Mouse (Mus musculus): ENCODE results near the gene Tgfb2. TPM values are rescaled to one million over a fixed set of nuclear protein-coding genes. Genes with fewer than 3 reads are reported as not detected.

The Tgfb2 gene
- polyA plus RNA-seq, 1 experiment from 2014 or later: 21.5 TPM

- H3K27ac ChIP-seq (ENCODE audit: low read depth): no peak overlapping the region
- DNase-seq (ENCODE audit: low spot score): no peak
- H3K4me3 ChIP-seq (ENCODE audit: low read depth, low read length): no peak overlapping the region
- H3K36me3 ChIP-seq (ENCODE audit: control insufficient read depth, insufficient read depth, low read length): peaks cover 39% of the 10 kb centered on the region
- WGBS: 84% methylated on average over 9 of the region's 9 CpGs
- H3K4me1 ChIP-seq (replicated peaks; ENCODE audit: control insufficient read depth, insufficient read depth, low read length): 0 out of 2 replicates have a peak, but pooled peaks cover 4% of the 10 kb centered on the region
- no peak for ATAC-seq (replicated peaks; ENCODE audit: low FRiP score, low TSS enrichment, low read depth)
- no peak overlapping the region for H3K9ac ChIP-seq (ENCODE audit: low read length)
- no peaks in the 10 kb centered on the region for H3K9me3 ChIP-seq (ENCODE audit: control insufficient read depth, low read length)
- no peak overlapping the region for H3K4me2 ChIP-seq (ENCODE audit: low read length)
- no peaks in the 10 kb centered on the region for H3K27me3 ChIP-seq (replicated peaks; ENCODE audit: control insufficient read depth, insufficient read depth, low read length)
Observed at GRCm38 (mm10) chr1:186722299-186722698, 16.5 kb upstream of the Tgfb2 start.

DNA sequence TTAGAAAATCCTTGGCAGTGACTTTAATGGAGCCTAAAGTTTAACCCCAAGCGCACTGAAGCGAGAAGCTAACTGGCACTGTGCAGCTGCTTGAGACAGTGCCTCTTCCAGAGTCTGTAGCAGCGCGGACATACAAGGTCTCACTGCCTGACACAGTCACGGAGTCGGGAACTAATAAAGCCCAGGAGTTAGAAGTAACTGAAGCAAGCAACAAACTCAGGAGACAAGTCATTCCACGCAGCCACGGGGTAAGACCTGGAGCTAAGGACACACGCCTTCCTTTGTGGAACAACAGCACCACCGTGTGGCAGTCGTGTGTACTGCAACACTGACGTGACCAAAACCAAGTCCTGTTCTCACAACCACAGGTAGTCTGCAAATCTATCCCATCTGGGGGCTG lies 16.1 kb upstream of the Tgfb2 start:
- H3K36me3 ChIP-seq (ENCODE audit: control insufficient read depth, insufficient read depth, low read length): peaks cover 43% of the 10 kb centered on the region
- 0 out of 2 replicates have a peak, but pooled peaks cover 4% of the 10 kb centered on the region for H3K4me1 ChIP-seq (replicated peaks; ENCODE audit: control insufficient read depth, insufficient read depth, low read length)
- H3K27ac ChIP-seq (ENCODE audit: low read depth): no peak overlapping the region
- H3K4me3 ChIP-seq (ENCODE audit: low read depth, low read length): no peak overlapping the region
- peak; percentile 98 for DNase-seq (ENCODE audit: low spot score)
- peak; percentile 62 for ATAC-seq (replicated peaks; ENCODE audit: low FRiP score, low TSS enrichment, low read depth)
- H3K9ac ChIP-seq (ENCODE audit: low read length): no peak overlapping the region
- H3K27me3 ChIP-seq (replicated peaks; ENCODE audit: control insufficient read depth, insufficient read depth, low read length): no peaks in the 10 kb centered on the region
- no peaks in the 10 kb centered on the region for H3K9me3 ChIP-seq (ENCODE audit: control insufficient read depth, low read length)
- H3K4me2 ChIP-seq (ENCODE audit: low read length): no peak overlapping the region
- WGBS: 30% methylated on average over 12 of the region's 12 CpGs

DNA sequence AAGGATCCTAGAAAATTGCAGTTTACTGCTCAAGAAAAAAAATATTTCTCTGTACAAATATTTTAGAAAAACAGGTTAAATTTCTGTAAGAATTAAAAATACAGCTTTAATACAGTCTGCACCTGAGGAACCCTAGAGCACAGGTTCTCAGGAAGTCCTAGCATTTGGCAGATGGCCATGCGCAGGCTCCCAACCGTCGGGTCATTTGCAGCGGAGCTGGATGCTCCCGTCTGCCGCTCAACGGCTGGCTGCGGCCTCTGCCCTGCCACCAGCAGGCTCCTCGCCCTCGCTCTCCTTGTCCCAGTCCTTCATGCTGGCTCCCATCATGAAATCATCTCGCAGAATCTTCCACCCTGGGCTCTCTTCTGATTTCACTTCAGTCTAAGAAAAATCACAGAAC lies 15.4 kb upstream of the Tgfb2 start:
- Histone ChIP-seq H3K27me3 (replicated peaks; ENCODE audit: control insufficient read depth, insufficient read depth, low read length) (no peaks in the 10 kb centered on the region), H3K9ac (ENCODE audit: low read length) (no peak overlapping the region), H3K36me3 (ENCODE audit: control insufficient read depth, insufficient read depth, low read length) (peaks cover 45% of the 10 kb centered on the region), H3K4me1 (replicated peaks; ENCODE audit: control insufficient read depth, insufficient read depth, low read length) (0 out of 2 replicates have a peak, but pooled peaks cover 2% of the 10 kb centered on the region), H3K9me3 (ENCODE audit: control insufficient read depth, low read length) (no peaks in the 10 kb centered on the region), H3K4me3 (ENCODE audit: low read depth, low read length) (no peak overlapping the region), H3K27ac (ENCODE audit: low read depth) (no peak overlapping the region), H3K4me2 (ENCODE audit: low read length) (no peak overlapping the region)
- 96% methylated on average over 11 of the region's 11 CpGs for WGBS
- no peak for ATAC-seq (replicated peaks; ENCODE audit: low FRiP score, low TSS enrichment, low read depth)
- no peak for DNase-seq (ENCODE audit: low spot score)

DNA sequence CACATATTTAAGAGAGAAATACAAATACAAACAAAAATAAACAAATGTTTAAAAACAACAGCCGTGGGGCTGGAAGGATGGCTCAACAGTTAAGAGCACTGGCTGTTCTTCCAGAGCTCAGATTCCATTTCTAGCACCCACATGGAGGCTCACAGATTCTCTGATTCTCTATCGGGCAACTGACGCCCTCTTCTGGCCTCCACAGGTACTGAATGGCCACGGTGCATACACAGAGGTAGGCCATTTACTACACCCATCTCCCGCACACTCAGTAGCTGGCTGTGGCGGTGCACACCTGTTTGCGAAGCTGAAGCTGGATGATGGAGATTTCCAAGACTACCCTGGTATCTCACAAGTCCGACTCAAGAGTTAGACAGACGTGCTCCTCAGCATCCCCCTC lies 13.9 kb upstream of the Tgfb2 start:
- Histone ChIP-seq H3K4me2 (ENCODE audit: low read length) (no peak overlapping the region), H3K36me3 (ENCODE audit: control insufficient read depth, insufficient read depth, low read length) (peaks cover 46% of the 10 kb centered on the region), H3K27me3 (replicated peaks; ENCODE audit: control insufficient read depth, insufficient read depth, low read length) (no peaks in the 10 kb centered on the region), H3K4me1 (replicated peaks; ENCODE audit: control insufficient read depth, insufficient read depth, low read length) (no peaks in the 10 kb centered on the region), H3K27ac (ENCODE audit: low read depth) (no peak overlapping the region), H3K9me3 (ENCODE audit: control insufficient read depth, low read length) (no peaks in the 10 kb centered on the region), H3K9ac (ENCODE audit: low read length) (no peak overlapping the region), H3K4me3 (ENCODE audit: low read depth, low read length) (no peak overlapping the region)
- DNase-seq (ENCODE audit: low spot score) (no peak), ATAC-seq (replicated peaks; ENCODE audit: low FRiP score, low TSS enrichment, low read depth) (no peak)
- WGBS: 88% methylated on average over 9 of the region's 9 CpGs

DNA sequence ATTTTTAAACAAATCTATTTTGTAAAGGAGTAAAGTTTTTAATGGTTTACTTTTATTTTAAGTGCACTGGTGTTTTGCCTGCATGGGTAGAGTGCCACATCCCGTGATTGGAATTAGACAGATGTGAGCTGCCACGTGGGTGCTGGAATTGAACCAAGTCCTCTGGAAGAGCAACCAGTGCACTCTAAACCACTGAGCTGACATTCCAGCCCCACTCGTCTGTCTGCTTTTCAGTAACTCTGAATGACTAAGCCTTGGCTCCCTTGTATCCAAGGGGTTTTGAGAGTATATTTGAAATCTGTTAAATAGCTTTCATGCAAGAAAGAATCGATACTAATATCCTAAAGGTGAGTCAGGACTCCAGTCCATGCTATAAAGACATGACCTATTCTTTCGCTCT lies 13.1 kb upstream of the Tgfb2 start:
- no peak overlapping the region for H3K9ac ChIP-seq (ENCODE audit: low read length)
- peaks cover 45% of the 10 kb centered on the region for H3K36me3 ChIP-seq (ENCODE audit: control insufficient read depth, insufficient read depth, low read length)
- no peaks in the 10 kb centered on the region for H3K27me3 ChIP-seq (replicated peaks; ENCODE audit: control insufficient read depth, insufficient read depth, low read length)
- H3K9me3 ChIP-seq (ENCODE audit: control insufficient read depth, low read length): no peaks in the 10 kb centered on the region
- DNase-seq (ENCODE audit: low spot score): no peak
- H3K4me2 ChIP-seq (ENCODE audit: low read length): no peak overlapping the region
- H3K4me3 ChIP-seq (ENCODE audit: low read depth, low read length): no peak overlapping the region
- no peaks in the 10 kb centered on the region for H3K4me1 ChIP-seq (replicated peaks; ENCODE audit: control insufficient read depth, insufficient read depth, low read length)
- no peak for ATAC-seq (replicated peaks; ENCODE audit: low FRiP score, low TSS enrichment, low read depth)
- WGBS: 83% methylated on average over 5 of the region's 5 CpGs
- no peak overlapping the region for H3K27ac ChIP-seq (ENCODE audit: low read depth)

DNA sequence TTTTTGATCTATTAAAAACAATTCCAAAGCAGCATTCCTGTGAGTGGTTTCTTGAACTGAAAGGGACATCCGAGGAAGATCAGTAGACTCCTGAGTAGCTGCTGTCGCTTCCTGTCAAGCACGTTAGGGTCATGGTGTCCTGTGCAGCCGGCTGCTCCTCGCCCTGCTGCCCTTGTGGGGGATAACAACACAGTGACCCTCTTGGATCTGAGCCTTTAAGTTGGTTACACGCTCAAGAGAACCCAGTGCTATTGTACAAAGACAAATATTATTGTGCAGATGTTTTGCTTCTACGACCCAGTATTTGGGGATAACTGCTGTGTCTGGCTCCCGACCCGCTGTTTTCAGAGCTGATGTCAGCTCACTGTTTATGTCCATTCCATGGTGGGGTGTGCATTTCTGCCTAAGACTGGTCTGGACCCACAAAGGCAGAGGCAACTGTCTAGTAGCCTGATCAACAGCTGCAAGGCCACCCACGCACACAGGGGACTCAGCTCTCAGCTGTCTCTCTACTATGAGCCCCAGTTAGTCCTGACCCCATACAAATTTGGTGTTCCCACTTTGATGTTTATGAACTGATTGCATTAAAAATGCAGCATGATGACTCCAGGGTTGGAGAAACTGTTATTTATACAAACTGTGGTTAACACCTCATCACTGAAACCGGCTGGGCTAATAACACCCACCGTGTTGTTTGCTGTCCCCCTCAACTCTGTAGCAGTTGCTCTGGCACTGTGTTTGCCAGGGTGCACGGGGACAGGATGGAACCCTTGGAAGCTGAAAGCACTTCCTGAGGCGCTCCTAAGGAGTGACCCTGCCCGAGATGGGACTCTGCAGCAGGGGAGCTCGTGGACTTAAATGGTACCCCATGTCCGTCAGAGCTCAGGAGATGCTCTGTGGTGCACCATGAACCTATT lies 9.4 kb upstream of the Tgfb2 start:
- no peak overlapping the region for H3K9ac ChIP-seq (ENCODE audit: low read length)
- no peaks in the 10 kb centered on the region for H3K4me1 ChIP-seq (replicated peaks; ENCODE audit: control insufficient read depth, insufficient read depth, low read length)
- H3K27ac ChIP-seq (ENCODE audit: low read depth): no peak overlapping the region
- no peak for ATAC-seq (replicated peaks; ENCODE audit: low FRiP score, low TSS enrichment, low read depth)
- H3K36me3 ChIP-seq (ENCODE audit: control insufficient read depth, insufficient read depth, low read length): peaks cover 32% of the 10 kb centered on the region
- DNase-seq (ENCODE audit: low spot score): no peak
- H3K4me2 ChIP-seq (ENCODE audit: low read length): no peak overlapping the region
- 70% methylated on average over 17 of the region's 17 CpGs for WGBS
- no peak overlapping the region for H3K4me3 ChIP-seq (ENCODE audit: low read depth, low read length)
- H3K27me3 ChIP-seq (replicated peaks; ENCODE audit: control insufficient read depth, insufficient read depth, low read length): no peaks in the 10 kb centered on the region
- no peaks in the 10 kb centered on the region for H3K9me3 ChIP-seq (ENCODE audit: control insufficient read depth, low read length)

DNA sequence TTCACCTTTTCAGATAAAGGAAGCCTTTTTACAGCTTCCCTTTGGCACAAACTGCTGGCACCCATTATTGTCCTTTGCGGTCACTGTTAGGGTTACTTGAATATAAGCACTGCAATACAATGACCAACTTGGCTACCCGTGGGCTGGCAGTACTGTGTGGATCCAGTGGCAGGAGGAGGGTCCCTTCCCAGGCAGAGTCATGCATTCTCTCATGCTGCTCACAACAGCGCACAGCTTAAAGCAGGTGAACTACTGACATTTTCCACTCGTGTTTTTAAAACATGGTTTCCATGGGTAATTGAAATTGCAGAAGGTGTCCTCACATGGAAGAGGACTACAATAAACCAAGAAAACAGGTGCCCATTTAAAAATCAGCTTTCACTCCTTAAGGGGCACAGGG lies 8.4 kb upstream of the Tgfb2 start:
- H3K9ac ChIP-seq (ENCODE audit: low read length): no peak overlapping the region
- H3K4me1 ChIP-seq (replicated peaks; ENCODE audit: control insufficient read depth, insufficient read depth, low read length): no peaks in the 10 kb centered on the region
- no peaks in the 10 kb centered on the region for H3K27me3 ChIP-seq (replicated peaks; ENCODE audit: control insufficient read depth, insufficient read depth, low read length)
- no peaks in the 10 kb centered on the region for H3K9me3 ChIP-seq (ENCODE audit: control insufficient read depth, low read length)
- no peak for ATAC-seq (replicated peaks; ENCODE audit: low FRiP score, low TSS enrichment, low read depth)
- no peak overlapping the region for H3K4me3 ChIP-seq (ENCODE audit: low read depth, low read length)
- WGBS: 80% methylated on average over 4 of the region's 4 CpGs
- H3K4me2 ChIP-seq (ENCODE audit: low read length): no peak overlapping the region
- no peak overlapping the region for H3K27ac ChIP-seq (ENCODE audit: low read depth)
- peaks cover 23% of the 10 kb centered on the region for H3K36me3 ChIP-seq (ENCODE audit: control insufficient read depth, insufficient read depth, low read length)
- no peak for DNase-seq (ENCODE audit: low spot score)

- H3K4me3 ChIP-seq (ENCODE audit: low read depth, low read length): no peak overlapping the region
- under 1% methylated on average over 3 of the region's 3 CpGs for WGBS
Observed at GRCm38 (mm10) chr1:186712802-186713471, 7.1 kb upstream of the Tgfb2 start.

More at GRCm38 (mm10) chr1:186712802-186713471, 7.1 kb upstream of the Tgfb2 start:
- no peak overlapping the region for H3K9ac ChIP-seq (ENCODE audit: low read length)
- no peaks in the 10 kb centered on the region for H3K27me3 ChIP-seq (replicated peaks; ENCODE audit: control insufficient read depth, insufficient read depth, low read length)
- no peak overlapping the region for H3K27ac ChIP-seq (ENCODE audit: low read depth)
- no peaks in the 10 kb centered on the region for H3K9me3 ChIP-seq (ENCODE audit: control insufficient read depth, low read length)
- no peaks in the 10 kb centered on the region for H3K4me1 ChIP-seq (replicated peaks; ENCODE audit: control insufficient read depth, insufficient read depth, low read length)
- H3K4me2 ChIP-seq (ENCODE audit: low read length): no peak overlapping the region
- ATAC-seq (replicated peaks; ENCODE audit: low FRiP score, low TSS enrichment, low read depth) (no peak), DNase-seq (ENCODE audit: low spot score) (no peak)
- H3K36me3 ChIP-seq (ENCODE audit: control insufficient read depth, insufficient read depth, low read length): peaks cover 11% of the 10 kb centered on the region
